Mouse (Mus musculus): ENCODE data around the gene Syt16. TPM values are rescaled to one million over a fixed set of nuclear protein-coding genes. Genes with fewer than 3 reads are reported as not detected.

The Syt16 gene
- polyA plus RNA-seq, 2 experiments: 0.04 TPM; not detected in 1

GRCm38 (mm10) chr12:74230808-74231207 is 233.3 kb downstream of the Syt16 start:
- DNase-seq (ENCODE audit: low read depth in 3 of 3, low spot score in 3 of 3): no peak
- Histone ChIP-seq H3K27me3 (ENCODE audit: control insufficient read depth, insufficient read depth, low read length) (no peaks in the 10 kb centered on the region), H3K4me3 (ENCODE audit: insufficient read depth in 1 of 2, low read depth in 2 of 2, low read length in 2 of 2) (no peak overlapping the region), H3K27ac (no peak overlapping the region), H3K4me2 (ENCODE audit: low read depth) (no peak overlapping the region), H3K4me1 (replicated peaks; ENCODE audit: control insufficient read depth in 2 of 2, insufficient read depth in 2 of 2, low read length in 1 of 2) (no peaks in the 10 kb centered on the region), H3K9ac (replicated peaks) (no peak overlapping the region), H3K36me3 (replicated peaks; ENCODE audit: control insufficient read depth, insufficient read depth, low read depth) (no peaks in the 10 kb centered on the region), H3K9me3 (ENCODE audit: control insufficient read depth, low read length) (no peaks in the 10 kb centered on the region)
- no peak for ATAC-seq (ENCODE audit: insufficient read depth)
- 57% methylated on average over 10 of the region's 10 CpGs for WGBS (ENCODE audit: insufficient replicate concordance)
- TF ChIP-seq EP300 (IDR thresholded peaks at IDR 0.05; ENCODE audit: low read depth) (no peak), CTCF (IDR thresholded peaks at IDR 0.05; ENCODE audit: low read depth) (no peak)

- Histone ChIP-seq H3K36me3 (replicated peaks; ENCODE audit: control insufficient read depth, insufficient read depth, low read depth) (no peaks in the 10 kb centered on the region), H3K27ac (no peak overlapping the region), H3K9me3 (ENCODE audit: control insufficient read depth, low read length) (no peaks in the 10 kb centered on the region), H3K4me3 (ENCODE audit: insufficient read depth in 1 of 2, low read depth in 2 of 2, low read length in 2 of 2) (no peak overlapping the region), H3K4me2 (ENCODE audit: low read depth) (no peak overlapping the region), H3K9ac (replicated peaks) (no peak overlapping the region), H3K27me3 (ENCODE audit: control insufficient read depth, insufficient read depth, low read length) (no peaks in the 10 kb centered on the region), H3K4me1 (replicated peaks; ENCODE audit: control insufficient read depth in 2 of 2, insufficient read depth in 2 of 2, low read length in 1 of 2) (no peaks in the 10 kb centered on the region)
- ATAC-seq (ENCODE audit: insufficient read depth): no peak
- DNase-seq (ENCODE audit: low read depth in 3 of 3, low spot score in 3 of 3): no peak
- WGBS (ENCODE audit: insufficient replicate concordance): 65% methylated on average over 1 of the region's 1 CpGs
- TF ChIP-seq CTCF (IDR thresholded peaks at IDR 0.05; ENCODE audit: low read depth) (no peak), EP300 (IDR thresholded peaks at IDR 0.05; ENCODE audit: low read depth) (no peak)
Measured at GRCm38 (mm10) chr12:74232845-74233244, 235.4 kb downstream of the Syt16 start.

DNA sequence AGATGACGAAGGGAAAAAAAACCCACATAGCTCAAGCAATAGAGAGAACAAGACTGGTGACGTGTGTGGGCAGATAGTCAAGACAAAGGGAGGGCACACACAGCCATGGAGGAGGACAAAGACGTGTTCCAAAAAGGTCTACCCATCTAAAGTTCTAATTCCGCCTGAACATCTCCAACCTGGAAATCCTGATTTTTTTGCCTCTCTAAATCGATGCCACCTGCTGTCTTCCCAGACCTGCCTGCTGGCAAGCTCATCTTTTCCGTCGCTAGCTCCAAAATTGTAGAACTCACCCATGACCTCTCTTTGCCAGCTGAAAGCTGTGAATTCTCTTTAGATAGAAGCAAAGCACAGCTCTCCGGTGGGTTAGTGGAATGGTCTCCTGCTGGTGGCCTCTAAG is 238.7 kb downstream of the Syt16 start:
- Histone ChIP-seq H3K4me3 (ENCODE audit: insufficient read depth in 1 of 2, low read depth in 2 of 2, low read length in 2 of 2) (no peak overlapping the region), H3K4me2 (ENCODE audit: low read depth) (no peak overlapping the region), H3K9me3 (ENCODE audit: control insufficient read depth, low read length) (no peaks in the 10 kb centered on the region), H3K36me3 (replicated peaks; ENCODE audit: control insufficient read depth, insufficient read depth, low read depth) (no peaks in the 10 kb centered on the region), H3K9ac (replicated peaks) (no peak overlapping the region), H3K27ac (no peak overlapping the region), H3K4me1 (replicated peaks; ENCODE audit: control insufficient read depth in 2 of 2, insufficient read depth in 2 of 2, low read length in 1 of 2) (no peaks in the 10 kb centered on the region), H3K27me3 (ENCODE audit: control insufficient read depth, insufficient read depth, low read length) (no peaks in the 10 kb centered on the region)
- 65% methylated on average over 8 of the region's 8 CpGs for WGBS (ENCODE audit: insufficient replicate concordance)
- ATAC-seq (ENCODE audit: insufficient read depth): no peak
- DNase-seq (ENCODE audit: low read depth in 3 of 3, low spot score in 3 of 3): no peak
- no peak for TF ChIP-seq CTCF (IDR thresholded peaks at IDR 0.05; ENCODE audit: low read depth)
- TF ChIP-seq EP300 (IDR thresholded peaks at IDR 0.05; ENCODE audit: low read depth): no peak

- Histone ChIP-seq H3K9me3 (ENCODE audit: control insufficient read depth, low read length) (no peaks in the 10 kb centered on the region), H3K9ac (replicated peaks) (no peak overlapping the region), H3K4me3 (ENCODE audit: insufficient read depth in 1 of 2, low read depth in 2 of 2, low read length in 2 of 2) (no peak overlapping the region), H3K27me3 (ENCODE audit: control insufficient read depth, insufficient read depth, low read length) (no peaks in the 10 kb centered on the region), H3K27ac (no peak overlapping the region), H3K4me2 (ENCODE audit: low read depth) (no peak overlapping the region), H3K36me3 (replicated peaks; ENCODE audit: control insufficient read depth, insufficient read depth, low read depth) (no peaks in the 10 kb centered on the region), H3K4me1 (replicated peaks; ENCODE audit: control insufficient read depth in 2 of 2, insufficient read depth in 2 of 2, low read length in 1 of 2) (no peaks in the 10 kb centered on the region)
- ATAC-seq (ENCODE audit: insufficient read depth): no peak
- DNase-seq (ENCODE audit: low read depth in 3 of 3, low spot score in 3 of 3): no peak
- TF ChIP-seq EP300 (IDR thresholded peaks at IDR 0.05; ENCODE audit: low read depth) (no peak), CTCF (IDR thresholded peaks at IDR 0.05; ENCODE audit: low read depth) (no peak)
- 55% methylated on average over 7 of the region's 7 CpGs for WGBS (ENCODE audit: insufficient replicate concordance)
Measured at GRCm38 (mm10) chr12:74238056-74238455, 240.6 kb downstream of the Syt16 start.

DNA sequence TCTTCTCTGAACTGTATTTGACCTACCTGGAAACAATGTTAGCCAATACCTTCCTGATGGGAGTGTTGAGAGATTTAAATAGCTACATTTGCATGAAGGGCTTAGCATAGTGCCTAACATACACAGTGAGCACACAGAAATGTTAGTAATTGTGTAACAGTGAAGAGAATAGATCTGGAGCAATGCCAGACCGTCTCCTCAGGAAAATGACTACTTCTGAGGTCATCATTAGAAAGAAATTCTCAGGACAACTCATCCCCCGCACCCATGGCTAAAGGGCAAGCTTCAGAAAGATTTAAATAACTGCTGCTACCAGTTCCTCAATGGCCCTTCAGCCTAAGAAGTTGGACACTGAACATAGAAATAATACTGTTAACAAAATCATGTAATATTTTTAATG is 241.3 kb downstream of the Syt16 start:
- no peak overlapping the region for H3K4me2 ChIP-seq (ENCODE audit: low read depth)
- DNase-seq (ENCODE audit: low read depth in 3 of 3, low spot score in 3 of 3) (no peak), ATAC-seq (ENCODE audit: insufficient read depth) (no peak)
- no peaks in the 10 kb centered on the region for H3K36me3 ChIP-seq (replicated peaks; ENCODE audit: control insufficient read depth, insufficient read depth, low read depth)
- no peaks in the 10 kb centered on the region for H3K27me3 ChIP-seq (ENCODE audit: control insufficient read depth, insufficient read depth, low read length)
- no peaks in the 10 kb centered on the region for H3K4me1 ChIP-seq (replicated peaks; ENCODE audit: control insufficient read depth in 2 of 2, insufficient read depth in 2 of 2, low read length in 1 of 2)
- H3K4me3 ChIP-seq (ENCODE audit: insufficient read depth in 1 of 2, low read depth in 2 of 2, low read length in 2 of 2): no peak overlapping the region
- TF ChIP-seq CTCF (IDR thresholded peaks at IDR 0.05; ENCODE audit: low read depth) (no peak), EP300 (IDR thresholded peaks at IDR 0.05; ENCODE audit: low read depth) (no peak)
- H3K27ac ChIP-seq: no peak overlapping the region
- 28% methylated on average over 2 of the region's 2 CpGs for WGBS (ENCODE audit: insufficient replicate concordance)
- no peak overlapping the region for H3K9ac ChIP-seq (replicated peaks)
- no peaks in the 10 kb centered on the region for H3K9me3 ChIP-seq (ENCODE audit: control insufficient read depth, low read length)
